Mouse (Mus musculus): ENCODE results near the gene Pkd1. TPM values are rescaled to one million over a fixed set of nuclear protein-coding genes. Genes with fewer than 3 reads are reported as not detected.
A peak's percentile ranks its signal among the peaks of the same experiment; 100 is the strongest.

Pkd1 gene
- polyA plus RNA-seq, 1 experiment from 2014 or later, result 21.3 TPM

- ATAC-seq (replicated peaks; ENCODE audit: low FRiP score), result no peak
- Histone ChIP-seq H3K4me3 (replicated peaks) (no peak overlapping the region), H3K9ac (0 out of 2 replicates have a peak overlapping the region, but pooled peaks have one; percentile 2), H3K27ac (no peak overlapping the region), H3K9me3 (replicated peaks) (no peaks in the 10 kb centered on the region), H3K36me3 (peaks cover 40% of the 10 kb centered on the region), H3K4me2 (peak overlapping the region; percentile 43; the same call in 1 of the 2 replicates), H3K27me3 (no peaks in the 10 kb centered on the region), H3K4me1 (peaks cover 73% of the 10 kb centered on the region)
- 67% methylated on average over 6 of the region's 6 CpGs for WGBS
These were observed 93.2 kb downstream of the Pkd1 start for GRCm38 (mm10) chr17:24642791-24643343.

- Histone ChIP-seq H3K9me3 (replicated peaks) (no peaks in the 10 kb centered on the region), H3K4me2 (peak overlapping the region; percentile 43), H3K36me3 (peaks cover 33% of the 10 kb centered on the region), H3K27me3 (no peaks in the 10 kb centered on the region), H3K27ac (peak overlapping the region; percentile 88), H3K4me3 (replicated peaks) (peak overlapping the region; percentile 17), H3K4me1 (peaks cover 71% of the 10 kb centered on the region), H3K9ac (peak overlapping the region; percentile 0; the same call in 1 of the 2 replicates)
- WGBS, result 28% methylated on average over 7 of the region's 7 CpGs
- 0 out of 2 replicates have a peak, but pooled peaks have one; percentile 13 for ATAC-seq (replicated peaks; ENCODE audit: low FRiP score)
These were observed 94.5 kb downstream of the Pkd1 start for GRCm38 (mm10) chr17:24644030-24644715.

GRCm38 (mm10) chr17:24644875-24645721, 95.5 kb downstream of the Pkd1 start:
- Histone ChIP-seq H3K9ac (peak overlapping the region; percentile 0; the same call in 1 of the 2 replicates), H3K4me2 (peak overlapping the region; percentile 43), H3K27ac (peak overlapping the region; percentile 88), H3K27me3 (no peaks in the 10 kb centered on the region), H3K4me3 (replicated peaks) (peak overlapping the region; percentile 17), H3K4me1 (peaks cover 70% of the 10 kb centered on the region), H3K9me3 (replicated peaks) (no peaks in the 10 kb centered on the region), H3K36me3 (peaks cover 25% of the 10 kb centered on the region)
- 70% methylated on average over 9 of the region's 9 CpGs for WGBS
- peak; percentile 20; the same call in 1 of the 2 replicates for ATAC-seq (replicated peaks; ENCODE audit: low FRiP score)

GRCm38 (mm10) chr17:24645916-24646315, 96.3 kb downstream of the Pkd1 start:
- ATAC-seq (replicated peaks; ENCODE audit: low FRiP score), result no peak
- Histone ChIP-seq H3K36me3 (peaks cover 17% of the 10 kb centered on the region), H3K4me2 (peak overlapping the region; percentile 43), H3K27ac (peak overlapping the region; percentile 88), H3K9me3 (replicated peaks) (no peaks in the 10 kb centered on the region), H3K27me3 (peaks cover 5% of the 10 kb centered on the region; the same call in 1 of the 2 replicates), H3K4me3 (replicated peaks) (no peak overlapping the region), H3K9ac (no peak overlapping the region), H3K4me1 (peaks cover 70% of the 10 kb centered on the region)
- WGBS, result 76% methylated on average over 3 of the region's 3 CpGs

Small RNA genes lying within 50 kb of the gene (microRNA-seq; reads per million reads assigned to microRNA genes)
- not detected for gene Gm24589

Other genes starting within 250 kb of the Pkd1 start
- gene Abca17, start 198.8 kb upstream of the Pkd1 start, polyA plus RNA-seq (2015; fragmentation: Nextera tagmentation; extraction: Ambion mirVana), result 0.18 and 0.27 TPM in 2 replicates
- 17.4 and 17.5 TPM in 2 replicates for gene Abca3, start 197.9 kb upstream of the Pkd1 start, polyA plus RNA-seq (2015; fragmentation: Nextera tagmentation; extraction: Ambion mirVana)
- gene Rnps1, start 135.3 kb upstream of the Pkd1 start, polyA plus RNA-seq (2015; fragmentation: Nextera tagmentation; extraction: Ambion mirVana), result 293 and 318 TPM in 2 replicates
- gene Eci1, start 123.2 kb upstream of the Pkd1 start, polyA plus RNA-seq (2015; fragmentation: Nextera tagmentation; extraction: Ambion mirVana), result 115 and 117 TPM in 2 replicates
- 2.4 and 3.2 TPM in 2 replicates for gene Dnase1l2, start 106.7 kb upstream of the Pkd1 start, polyA plus RNA-seq (2015; fragmentation: Nextera tagmentation; extraction: Ambion mirVana)
- 29.9 and 36.7 TPM in 2 replicates for gene E4f1, start 79.5 kb upstream of the Pkd1 start, polyA plus RNA-seq (2015; fragmentation: Nextera tagmentation; extraction: Ambion mirVana)
- 49.9 and 53.3 TPM in 2 replicates for gene Pgp, start 79.4 kb upstream of the Pkd1 start, polyA plus RNA-seq (2015; fragmentation: Nextera tagmentation; extraction: Ambion mirVana)
- 0.39 and 0.58 TPM in 2 replicates for gene Bricd5, start 76.0 kb upstream of the Pkd1 start, polyA plus RNA-seq (2015; fragmentation: Nextera tagmentation; extraction: Ambion mirVana)
- 29.0 and 36.1 TPM in 2 replicates for gene Mlst8, start 70.8 kb upstream of the Pkd1 start, polyA plus RNA-seq (2015; fragmentation: Nextera tagmentation; extraction: Ambion mirVana)
- gene Caskin1, start 61.2 kb upstream of the Pkd1 start, polyA plus RNA-seq (2015; fragmentation: Nextera tagmentation; extraction: Ambion mirVana), result 1.8 and 2.3 TPM in 2 replicates
- gene Traf7, start 21.9 kb upstream of the Pkd1 start, polyA plus RNA-seq (2015; fragmentation: Nextera tagmentation; extraction: Ambion mirVana), result 85.8 and 96.1 TPM in 2 replicates
- 2.8 TPM in 2 replicates for gene Rab26, start 15.6 kb upstream of the Pkd1 start, polyA plus RNA-seq (2015; fragmentation: Nextera tagmentation; extraction: Ambion mirVana)
- 60.8 and 71.0 TPM in 2 replicates for gene Tsc2, start 82.8 kb downstream of the Pkd1 start, polyA plus RNA-seq (2015; fragmentation: Nextera tagmentation; extraction: Ambion mirVana)
- gene Nthl1, start 82.8 kb downstream of the Pkd1 start, polyA plus RNA-seq (2015; fragmentation: Nextera tagmentation; extraction: Ambion mirVana), result 20.0 and 20.6 TPM in 2 replicates
- gene Slc9a3r2, start 100.5 kb downstream of the Pkd1 start, polyA plus RNA-seq (2015; fragmentation: Nextera tagmentation; extraction: Ambion mirVana), result 101 and 106 TPM in 2 replicates
- 0.35 and 0.43 TPM in 2 replicates for gene Npw, start 108.6 kb downstream of the Pkd1 start, polyA plus RNA-seq (2015; fragmentation: Nextera tagmentation; extraction: Ambion mirVana)
- gene Zfp598, start 119.9 kb downstream of the Pkd1 start, polyA plus RNA-seq (2015; fragmentation: Nextera tagmentation; extraction: Ambion mirVana), result 23.9 and 27.6 TPM in 2 replicates
- 2.4 and 4.6 TPM in 2 replicates for gene Syngr3, start 140.1 kb downstream of the Pkd1 start, polyA plus RNA-seq (2015; fragmentation: Nextera tagmentation; extraction: Ambion mirVana)
- gene Gfer, start 146.3 kb downstream of the Pkd1 start, polyA plus RNA-seq (2015; fragmentation: Nextera tagmentation; extraction: Ambion mirVana), result 45.6 and 49.5 TPM in 2 replicates
- 1.5 and 3.4 TPM in 2 replicates for gene Noxo1, start 146.4 kb downstream of the Pkd1 start, polyA plus RNA-seq (2015; fragmentation: Nextera tagmentation; extraction: Ambion mirVana)
- 85.0 and 94.5 TPM in 2 replicates for gene Tbl3, start 157.8 kb downstream of the Pkd1 start, polyA plus RNA-seq (2015; fragmentation: Nextera tagmentation; extraction: Ambion mirVana)
- gene Rnf151, start 168.2 kb downstream of the Pkd1 start, polyA plus RNA-seq (2015; fragmentation: Nextera tagmentation; extraction: Ambion mirVana), result 0.18 TPM in 1 of 2 replicates, not detected in the other
- gene Rps2, start 168.3 kb downstream of the Pkd1 start, polyA plus RNA-seq (2015; fragmentation: Nextera tagmentation; extraction: Ambion mirVana), result 1,520 and 1,607 TPM in 2 replicates
- 237 and 238 TPM in 2 replicates for gene Ndufb10, start 174.6 kb downstream of the Pkd1 start, polyA plus RNA-seq (2015; fragmentation: Nextera tagmentation; extraction: Ambion mirVana)
- not detected in 2 replicates for gene Rpl3l, start 178.0 kb downstream of the Pkd1 start, polyA plus RNA-seq (2015; fragmentation: Nextera tagmentation; extraction: Ambion mirVana)
- 29.9 and 31.8 TPM in 2 replicates for gene Msrb1, start 186.8 kb downstream of the Pkd1 start, polyA plus RNA-seq (2015; fragmentation: Nextera tagmentation; extraction: Ambion mirVana)
- 26.0 and 28.4 TPM in 2 replicates for gene Hs3st6, start 203.2 kb downstream of the Pkd1 start, polyA plus RNA-seq (2015; fragmentation: Nextera tagmentation; extraction: Ambion mirVana)